Mouse (Mus musculus) MEL (cell line): ENCODE results near the gene Rabep2. TPM values are rescaled to one million over a fixed set of nuclear protein-coding genes. Genes with fewer than 3 reads are reported as not detected.

Experiments used
- DNase-seq: peaks from one replicate; pipeline ENCODE4 v3.0.0; 2011; ENCODE audit warnings: low read depth, low spot score
- H3K27ac ChIP-seq: 2 replicates; pipeline ENCODE4 v1.5.1; 2012; ENCODE audit warnings: low read depth, mild to moderate bottlenecking, control low read depth, low read length, moderate library complexity; ENCODE audit not compliant: control insufficient read depth
- H3K27me3 ChIP-seq, 2 experiments: fragments of 150-350 bp in 1 of 2; sonication (generic) in 1 of 2; 2 replicates each; pipeline ENCODE4 v1.6.1; 2012; ENCODE audit warnings: low read length in 2 of 2, mild to moderate bottlenecking in 2 of 2, improper control_type of control experiment in 1 of 2, moderate library complexity in 1 of 2; ENCODE audit not compliant: insufficient read depth in 2 of 2, control insufficient read depth in 1 of 2
- H3K36me3 ChIP-seq, 2 experiments: 2 replicates each; pipeline ENCODE4 v1.6.1; 2012 to 2014; ENCODE audit warnings: low read length in 2 of 2, improper control_type of control experiment in 1 of 2, inconsistent platforms in 1 of 2, mild to moderate bottlenecking in 1 of 2; ENCODE audit not compliant: insufficient read depth in 2 of 2, control insufficient read depth in 1 of 2
- H3K4me1 ChIP-seq, 2 experiments: fragments of 150-350 bp in 1 of 2; sonication (generic) in 1 of 2; 2 replicates each; pipeline ENCODE4 v1.6.1; 2012; ENCODE audit warnings: low read length in 2 of 2, improper control_type of control experiment in 1 of 2, mild to moderate bottlenecking in 1 of 2; ENCODE audit not compliant: insufficient read depth in 2 of 2, control insufficient read depth in 1 of 2
- H3K4me3 ChIP-seq, 2 experiments: fragments of 150-350 bp in 1 of 2; sonication (generic) in 1 of 2; 2 replicates each; pipeline ENCODE4 v1.5.1; 2012; ENCODE audit warnings: low read depth in 2 of 2, low read length in 2 of 2, mild to moderate bottlenecking in 2 of 2, moderate library complexity in 2 of 2, control low read depth in 1 of 2, improper control_type of control experiment in 1 of 2; ENCODE audit not compliant: control insufficient read depth in 1 of 2, insufficient read depth in 1 of 2
- H3K79me2 ChIP-seq: 2 replicates; pipeline ENCODE4 v1.6.1; 2012; ENCODE audit warnings: mild to moderate bottlenecking, low read length, moderate library complexity; ENCODE audit not compliant: control insufficient read depth, poor library complexity, insufficient read depth
- H3K9ac ChIP-seq: 2 replicates; pipeline ENCODE4 v1.6.1; 2012; ENCODE audit warnings: low read depth, mild to moderate bottlenecking, control low read depth, low read length, moderate library complexity; ENCODE audit not compliant: control insufficient read depth, poor library complexity, severe bottlenecking
- H3K9me3 ChIP-seq: fragments of 150-350 bp; sonication (generic); replicated peaks from 2 replicates; pipeline ENCODE4 v1.6.1; 2012; ENCODE audit warnings: mild to moderate bottlenecking, low read length, improper control_type of control experiment, moderate library complexity; ENCODE audit not compliant: insufficient read depth
- BHLHE40 ChIP-seq: IDR thresholded peaks from 2 replicates; pipeline ENCODE4 v1.6.1; 2012; ENCODE audit warnings: low read depth, mild to moderate bottlenecking, inconsistent platforms, low read length, improper control_type of control experiment, borderline replicate concordance
- CHD1 ChIP-seq: IDR thresholded peaks from 2 replicates; pipeline ENCODE4 v1.6.1; 2012; ENCODE audit warnings: low read depth, mild to moderate bottlenecking, inconsistent platforms, low read length, improper control_type of control experiment
- CTCF ChIP-seq, 3 experiments: IDR thresholded peaks in 2 of 3; conservative IDR thresholded peaks in 1 of 3; 2 replicates each; pipeline ENCODE4 v1.5.1; 2011 to 2012; ENCODE audit warnings: low read length in 3 of 3, low read depth in 2 of 3, mild to moderate bottlenecking in 2 of 3, improper control_type of control experiment in 1 of 3, inconsistent platforms in 1 of 3, mixed read lengths in 1 of 3, moderate library complexity in 1 of 3; ENCODE audit not compliant: control insufficient read depth in 1 of 3, insufficient read depth in 1 of 3, poor library complexity in 1 of 3, severe bottlenecking in 1 of 3
- ELF1 ChIP-seq: IDR thresholded peaks from 2 replicates; pipeline ENCODE4 v1.6.1; 2014; ENCODE audit warnings: low read depth, mild to moderate bottlenecking, inconsistent platforms, low read length, improper control_type of control experiment, moderate library complexity
- ETS1 ChIP-seq: IDR thresholded peaks from 2 replicates; pipeline ENCODE4 v1.6.1; 2012; ENCODE audit warnings: low read depth, mild to moderate bottlenecking, inconsistent platforms, low read length, improper control_type of control experiment, moderate library complexity
- GATA1 ChIP-seq: IDR thresholded peaks from 2 replicates; pipeline ENCODE4 v1.6.1; 2011; ENCODE audit warnings: low read depth, low read length, improper control_type of control experiment
- JUND ChIP-seq: IDR thresholded peaks from 2 replicates; pipeline ENCODE4 v1.6.1; 2011; ENCODE audit warnings: low read depth, mild to moderate bottlenecking, improper control_type of control experiment, low read length
- KAT2A ChIP-seq: conservative IDR thresholded peaks from 2 replicates; pipeline ENCODE4 v1.6.1; 2012; ENCODE audit warnings: low read depth, low read length, improper control_type of control experiment, inconsistent platforms
- MAZ ChIP-seq: IDR thresholded peaks from 2 replicates; pipeline ENCODE4 v1.6.1; 2012; ENCODE audit warnings: low read depth, mild to moderate bottlenecking, inconsistent platforms, low read length, improper control_type of control experiment
- MYB ChIP-seq: IDR thresholded peaks from 2 replicates; pipeline ENCODE4 v1.6.1; 2011; ENCODE audit warnings: mild to moderate bottlenecking, low read depth, low read length, improper control_type of control experiment
- MYC ChIP-seq: IDR thresholded peaks from 2 replicates; pipeline ENCODE4 v1.6.1; 2011; ENCODE audit warnings: low read depth, mild to moderate bottlenecking, low read length, improper control_type of control experiment, moderate library complexity
- NELFE ChIP-seq: IDR thresholded peaks from 2 replicates; pipeline ENCODE4 v1.6.1; 2011; ENCODE audit warnings: low read depth, low read length, improper control_type of control experiment
- POLR2A ChIP-seq, 2 experiments: IDR thresholded peaks; 2 replicates each; pipeline ENCODE4 v1.6.1; 2011 to 2012; ENCODE audit warnings: low read length in 2 of 2, mild to moderate bottlenecking in 2 of 2, control low read depth in 1 of 2, improper control_type of control experiment in 1 of 2, low read depth in 1 of 2, moderate library complexity in 1 of 2; ENCODE audit not compliant: control insufficient read depth in 1 of 2, insufficient read depth in 1 of 2, poor library complexity in 1 of 2
- POLR2AphosphoS2 ChIP-seq: IDR thresholded peaks from 2 replicates; pipeline ENCODE4 v1.6.1; 2011; ENCODE audit warnings: low read length, improper control_type of control experiment
- POLR2AphosphoS5 ChIP-seq: IDR thresholded peaks from 2 replicates; pipeline ENCODE4 v1.6.1; 2012; ENCODE audit warnings: low read depth, borderline replicate concordance, mild to moderate bottlenecking, inconsistent platforms, low read length, moderate library complexity, mixed read lengths
- SMC3 ChIP-seq: IDR thresholded peaks from 2 replicates; pipeline ENCODE4 v1.6.1; 2011; ENCODE audit warnings: low read depth, low read length, improper control_type of control experiment
- TCF12 ChIP-seq: IDR thresholded peaks from 2 replicates; pipeline ENCODE4 v1.6.1; 2014; ENCODE audit warnings: low read depth, mild to moderate bottlenecking, inconsistent platforms, low read length, improper control_type of control experiment, moderate library complexity
- USF1 ChIP-seq: IDR thresholded peaks from 2 replicates; pipeline ENCODE4 v1.6.1; 2014; ENCODE audit warnings: low read depth, mild to moderate bottlenecking, inconsistent platforms, low read length, improper control_type of control experiment, moderate library complexity
- ZC3H11A ChIP-seq: IDR thresholded peaks from 2 replicates; pipeline ENCODE4 v1.6.1; 2012; ENCODE audit warnings: low read depth, mild to moderate bottlenecking, inconsistent platforms, low read length, improper control_type of control experiment
- ZKSCAN1 ChIP-seq: IDR thresholded peaks from 2 replicates; pipeline ENCODE4 v1.6.1; 2012; ENCODE audit warnings: low read depth, mild to moderate bottlenecking, inconsistent platforms, low read length, improper control_type of control experiment, moderate library complexity
- ZMIZ1 ChIP-seq: IDR thresholded peaks from 2 replicates; pipeline ENCODE4 v1.6.1; 2012; ENCODE audit warnings: low read depth, mild to moderate bottlenecking, inconsistent platforms, low read length, improper control_type of control experiment, moderate library complexity
- polyA plus RNA-seq, 2 experiments: library from polyadenylated mRNA; stranded (reverse) in 1 of 2; unstranded in 1 of 2; fragments of >175 nt in 1 of 2; fragments of >200 nt in 1 of 2; gene quantifications; 2 replicates each; pipeline versions ENCODE4 v1.2.1 to v1.2.4; 2012; ENCODE audit warnings: low replicate concordance in 2 of 2, low read depth in 1 of 2; ENCODE audit not compliant: insufficient read length in 2 of 2, insufficient read depth in 1 of 2, missing spikeins in 1 of 2
- total RNA-seq: library from RNA; depleted of rRNA; stranded (reverse); fragments of 300-350 nt; gene quantifications from 2 replicates; pipeline ENCODE4 v1.2.3, GENCODE M21; 2012

Gene Rabep2
- total and polyA plus RNA-seq, 3 experiments = 12.9 to 16.2 TPM; not detected in 1

GRCm38 (mm10) chr7:126428154-126428553 is 405 bp upstream of the Rabep2 start (continued):
- no peak for TF ChIP-seq ZKSCAN1
- TF ChIP-seq ZMIZ1 = peak; percentile 62; the same call in 1 of the 2 replicates
- TF ChIP-seq ELF1 = no peak; the same call in 1 of the 2 replicates
- TF ChIP-seq POLR2AphosphoS2 = no peak
- TF ChIP-seq POLR2AphosphoS5 = no peak
- no peak for TF ChIP-seq ZC3H11A
- TF ChIP-seq KAT2A = 0 out of 2 replicates have a peak, but pooled peaks have one; percentile 22
- TF ChIP-seq CTCF (IDR thresholded peaks at IDR 0.05 in 2 of 3, conservative IDR thresholded peaks at IDR 0.05 in 1 of 3; ENCODE audit: control insufficient read depth in 1 of 3, insufficient read depth in 1 of 3, low read depth in 2 of 3, low read length in 3 of 3, poor library complexity in 1 of 3, severe bottlenecking in 1 of 3) = no peak
- no peak for TF ChIP-seq BHLHE40
- TF ChIP-seq SMC3 = no peak
- 0 out of 2 replicates have a peak, but pooled peaks have one; percentile 60 for TF ChIP-seq MAZ
- peak; percentile 95 for TF ChIP-seq TCF12
- TF ChIP-seq NELFE = no peak
- no peak for TF ChIP-seq MYB
- no peak for TF ChIP-seq CHD1
- TF ChIP-seq GATA1 = peak; percentile 97
- TF ChIP-seq, all 39 proteins: peak for 14

GRCm38 (mm10) chr7:126429503-126429898 is 942 bp downstream of the Rabep2 start:
- Histone ChIP-seq H3K9ac (no peak overlapping the region), H3K4me3 (peak overlapping the region; percentile 29 to 81; a peak in 3 of 4 replicates), H3K9me3 (no peaks in the 10 kb centered on the region), H3K79me2 (no peaks in the 10 kb centered on the region), H3K4me1 (peaks cover 0 to 6% of the 10 kb centered on the region in 2 experiments; a peak in 2 of 4 replicates), H3K27me3 (no peaks in the 10 kb centered on the region), H3K36me3 (peaks cover 0 to 4% of the 10 kb centered on the region in 2 experiments; a peak in 2 of 4 replicates), H3K27ac (no peak overlapping the region)
- TF ChIP-seq JUND = no peak
- no peak for TF ChIP-seq USF1
- no peak for TF ChIP-seq MYC
- no peak for TF ChIP-seq SMC3
- no peak for TF ChIP-seq POLR2A (IDR thresholded peaks at IDR 0.05; ENCODE audit: control insufficient read depth in 1 of 2, insufficient read depth in 1 of 2, low read depth in 1 of 2, low read length in 2 of 2, poor library complexity in 1 of 2)
- TF ChIP-seq POLR2AphosphoS5 = no peak
- no peak for TF ChIP-seq ETS1
- no peak for TF ChIP-seq ZC3H11A
- no peak for DNase-seq
